Mouse (Mus musculus) embryonic stem cell, embryonic (primary cell): ENCODE measurements around the gene Gm6337.
"Not testable (repeated sequence)": the region's sequence is repeated elsewhere in the genome, so short reads cannot be mapped to it uniquely, and the experiment has no call there.

Experiments used
- CTCF ChIA-PET, 4 experiments: fragments of 300-600 bp in 2 of 4; fragments of 350-600 bp in 2 of 4; sonication (Branson Sonifier 250); formaldehyde crosslinking; loops; one replicate each; lab custom pipeline; 2022; ENCODE audit warnings: inconsistent platforms in 2 of 4; lab: Charles Lee
- POLR2A ChIA-PET, 4 experiments: fragments of 300-600 bp in 2 of 4; fragments of 350-600 bp in 2 of 4; sonication (Branson Sonifier 250); formaldehyde crosslinking; loops; one replicate each; lab custom pipeline; 2022; ENCODE audit warnings: antibody characterized with exemption in 4 of 4, inconsistent platforms in 1 of 4; lab: Charles Lee

The Gm6337 gene

DNA sequence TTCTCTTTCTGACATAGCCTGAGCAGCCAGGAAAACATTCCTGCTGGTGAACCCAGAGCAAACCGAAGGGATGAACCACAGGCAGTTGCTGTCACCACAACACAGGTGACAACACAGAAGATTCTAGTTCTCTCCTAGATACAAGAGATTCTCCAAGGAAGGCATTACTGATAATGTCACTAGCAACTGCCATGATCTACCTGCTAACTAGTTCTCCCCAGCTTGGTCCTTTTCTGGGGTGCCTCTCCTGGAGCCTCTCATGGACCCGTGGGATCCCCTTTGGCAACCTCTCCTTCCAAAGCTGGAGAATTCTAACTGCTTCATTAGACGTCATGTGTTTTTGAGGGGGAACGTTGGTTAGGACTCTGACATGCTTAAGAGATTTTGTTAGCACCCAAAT is at the start of gene Gm6337:
Gene Gm6337 (minus strand): TSS at position 101 of the 400 bp plus-strand sequence.
- POLR2A ChIA-PET, CTCF ChIA-PET: not testable (repeated sequence)

DNA sequence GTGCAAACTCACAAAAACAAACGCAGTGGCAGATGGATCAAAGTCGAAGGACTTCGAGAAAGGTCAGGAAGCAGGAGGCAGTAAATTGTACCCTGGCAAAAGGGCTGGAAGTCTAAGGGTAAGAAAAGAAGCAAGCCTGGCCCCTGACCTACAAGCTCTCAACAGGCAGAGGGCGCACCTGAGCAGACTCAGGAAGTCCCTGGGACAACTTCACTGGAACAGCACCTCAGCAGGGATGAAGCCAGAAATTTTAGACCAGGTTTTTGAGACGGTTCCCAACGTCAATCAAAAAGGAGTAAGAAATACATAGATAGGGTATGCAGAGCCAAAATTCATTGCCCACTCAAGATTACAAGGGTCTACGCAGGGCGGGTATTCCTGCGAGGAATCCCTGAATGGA is 49.4 kb upstream of the Gm6337 start:
- CTCF ChIA-PET, POLR2A ChIA-PET: not testable (repeated sequence)

DNA sequence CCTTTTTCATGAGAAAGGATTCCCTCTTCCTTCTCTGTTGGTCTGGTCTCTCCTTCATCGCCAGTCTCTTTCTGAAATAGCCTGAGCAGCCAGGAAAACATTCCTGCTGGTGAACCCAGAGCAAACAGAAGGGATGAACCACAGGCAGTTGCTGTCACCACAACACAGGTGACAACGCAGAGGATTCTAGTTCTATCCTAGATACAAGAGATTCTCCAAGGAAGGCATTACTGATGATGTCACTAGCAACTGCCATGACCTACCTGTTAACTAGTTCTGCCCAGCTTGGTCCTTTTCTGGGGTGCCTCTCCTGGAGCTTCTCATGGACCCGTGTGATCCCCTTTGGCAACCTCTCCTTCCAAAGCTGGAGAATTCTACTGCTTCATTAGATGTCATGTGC is 35.8 kb upstream of the Gm6337 start, which contains the start of gene Gm8206:
Gene Gm8206 (minus strand): TSS at position 101 of the 400 bp plus-strand sequence.
- POLR2A ChIA-PET, CTCF ChIA-PET: not testable (repeated sequence)
